Mouse (Mus musculus): ENCODE results near the gene Idua.

Idua gene

GRCm38 (mm10) chr5:108689091-108689490 is 29.0 kb downstream of the Idua start:
- no peak for DNase-seq (ENCODE audit: low spot score)

GRCm38 (mm10) chr5:108691152-108691551 is 31.0 kb downstream of the Idua start:
- DNase-seq (ENCODE audit: low spot score) = no peak

DNA sequence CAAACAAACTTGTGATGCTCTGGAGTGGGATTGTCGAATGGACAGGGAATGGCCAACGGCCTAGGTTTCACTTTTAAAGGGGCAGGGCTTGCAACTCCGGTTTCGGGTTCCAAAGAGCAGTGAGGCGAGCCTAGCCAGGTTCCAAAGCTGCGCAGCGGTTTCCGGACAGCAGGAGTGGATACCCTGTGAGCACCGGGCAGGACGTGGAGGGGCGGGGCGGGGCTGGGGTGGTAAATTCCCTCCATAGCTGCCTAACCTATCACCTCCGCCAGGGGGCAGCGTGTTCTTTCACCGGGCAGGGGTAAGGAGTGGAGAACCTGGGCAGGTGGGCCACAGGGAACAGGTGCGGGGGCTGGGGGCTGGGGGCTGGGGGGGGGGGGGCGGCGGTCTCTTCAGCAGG is 32.1 kb downstream of the Idua start, which contains the start of gene Fgfrl1:
Gene Fgfrl1, plus strand, starts transcription at position 112 of the 400 bp plus-strand sequence.
- no peak for DNase-seq (ENCODE audit: low spot score)

DNA sequence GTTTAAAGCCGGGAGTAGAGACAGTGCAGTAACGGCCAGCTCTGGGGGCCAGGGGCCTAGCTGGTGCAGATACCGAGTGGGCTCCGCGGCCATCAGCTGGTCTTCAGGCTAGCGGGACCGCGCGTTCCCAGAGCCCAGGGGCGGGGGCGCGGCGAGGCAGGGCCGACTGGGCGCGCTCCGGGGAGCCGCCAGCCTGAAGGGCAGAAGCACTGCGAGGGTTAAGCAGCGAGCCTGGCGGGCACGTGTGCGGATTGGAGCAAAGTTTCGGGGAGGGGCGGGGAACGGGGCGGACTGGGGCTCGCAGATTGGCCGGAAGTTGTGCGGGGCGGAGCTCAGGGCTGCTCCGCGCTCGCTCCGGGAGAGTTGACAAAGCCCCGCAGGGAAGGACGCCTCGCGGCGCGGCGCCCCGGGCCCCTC is 33.7 kb downstream of the Idua start:
- no peak for DNase-seq (ENCODE audit: low spot score)

- DNase-seq (ENCODE audit: low spot score) = no peak
Observed at GRCm38 (mm10) chr5:108694352-108695261, 34.5 kb downstream of the Idua start.

DNA sequence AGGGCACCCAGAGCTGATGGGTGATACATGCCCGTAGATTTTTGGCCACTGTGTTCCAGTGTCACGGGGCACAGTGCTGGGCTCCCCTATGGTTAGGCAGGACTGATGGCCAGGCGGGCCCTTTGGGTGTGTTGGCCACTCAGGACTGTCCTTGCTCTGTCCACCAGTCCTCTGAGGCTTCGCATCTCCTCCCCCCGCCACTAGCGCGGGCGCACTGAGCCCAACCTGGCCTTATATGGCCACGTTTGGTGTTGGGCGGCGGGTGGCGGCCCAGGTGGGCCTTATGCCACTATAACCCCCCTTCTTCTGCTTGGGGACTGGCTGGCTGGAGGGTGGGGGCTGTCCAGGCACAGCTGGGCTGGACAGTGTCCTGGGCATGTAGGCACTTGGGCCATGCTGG is 35.7 kb downstream of the Idua start:
- DNase-seq (ENCODE audit: low spot score) = no peak

DNA sequence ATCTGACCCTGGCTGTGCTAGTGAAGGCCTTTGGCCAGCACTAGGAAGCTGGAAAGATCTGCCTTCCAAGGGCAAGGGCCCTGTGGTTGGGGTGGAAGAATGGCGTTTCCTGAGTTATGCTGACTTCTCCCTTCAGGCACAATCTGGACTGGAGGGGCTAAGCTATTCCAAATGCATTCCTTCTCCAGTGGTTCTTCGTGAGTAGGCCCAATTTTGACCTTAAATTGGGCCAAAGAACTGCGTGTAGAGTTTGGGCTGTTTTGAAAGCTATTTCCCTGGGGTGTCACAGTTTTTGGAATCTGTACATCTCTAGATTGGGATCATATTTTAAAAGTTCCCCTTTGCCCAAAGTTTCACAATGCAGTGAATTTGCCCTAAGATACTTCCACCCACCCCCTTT is 36.4 kb downstream of the Idua start:
- DNase-seq (ENCODE audit: low spot score) = no peak

DNA sequence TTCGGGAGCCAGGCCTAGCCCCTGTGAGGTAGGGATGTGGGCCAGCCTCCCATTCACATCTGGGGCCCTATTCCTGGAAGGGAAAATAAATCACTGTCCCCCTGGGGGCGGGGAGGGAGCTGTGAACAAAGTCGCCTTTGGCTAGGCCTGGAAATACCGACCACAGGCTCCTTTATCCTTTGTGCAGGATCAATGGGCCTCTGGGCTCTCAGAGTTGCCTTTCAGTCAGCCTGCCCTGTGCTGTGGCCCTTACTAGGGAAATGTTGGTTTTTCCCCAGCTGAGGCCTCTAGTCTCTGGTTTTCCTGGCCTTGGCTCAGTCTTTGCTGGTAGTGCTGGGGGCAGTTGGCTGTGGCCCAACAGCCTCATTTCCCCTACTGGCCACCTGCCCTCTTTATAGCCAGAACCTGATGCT is 37.2 kb downstream of the Idua start:
- peak; percentile 50 for DNase-seq (ENCODE audit: low spot score)

- no peak for DNase-seq (ENCODE audit: low spot score)
Observed at GRCm38 (mm10) chr5:108700346-108700745, 40.2 kb downstream of the Idua start.

DNA sequence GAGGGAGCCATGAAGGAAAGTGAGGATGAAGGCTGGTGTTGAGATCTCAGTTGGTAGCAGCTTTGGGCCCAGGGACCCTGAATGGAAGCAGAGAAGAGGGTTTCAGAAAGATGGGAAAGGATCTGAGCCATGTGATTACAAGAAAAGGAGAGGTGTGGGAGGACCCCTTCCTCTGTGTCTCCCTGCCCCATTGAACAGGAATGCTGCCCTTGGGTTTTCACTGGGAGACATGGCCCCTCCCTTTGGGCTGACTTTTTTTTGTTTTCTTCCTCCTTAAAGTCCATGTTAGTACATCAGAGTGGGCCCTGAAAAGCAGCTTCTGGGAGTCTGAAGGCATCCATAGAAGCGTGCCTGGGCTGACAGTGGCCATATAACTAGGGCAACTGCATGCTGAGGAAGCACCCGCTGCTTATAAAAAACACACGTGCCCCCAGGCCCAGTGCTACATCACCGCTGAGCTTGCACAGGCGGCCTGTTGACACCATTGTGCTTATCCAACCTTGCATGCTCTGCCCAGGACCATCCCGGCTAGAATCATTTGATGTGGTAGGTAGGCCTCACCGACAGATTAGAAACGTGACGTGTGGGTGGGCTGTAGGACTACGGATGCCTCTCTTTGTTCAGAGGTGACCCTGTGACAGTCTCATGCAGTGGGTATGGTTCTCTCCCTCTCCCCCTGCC is 41.4 kb downstream of the Idua start:
- no peak for DNase-seq (ENCODE audit: low spot score)

- no peak for DNase-seq (ENCODE audit: low spot score)
Observed at GRCm38 (mm10) chr5:108703754-108704626, 43.9 kb downstream of the Idua start.

- no peak for DNase-seq (ENCODE audit: low spot score)
Observed at GRCm38 (mm10) chr5:108707758-108708157, 47.6 kb downstream of the Idua start.

DNA sequence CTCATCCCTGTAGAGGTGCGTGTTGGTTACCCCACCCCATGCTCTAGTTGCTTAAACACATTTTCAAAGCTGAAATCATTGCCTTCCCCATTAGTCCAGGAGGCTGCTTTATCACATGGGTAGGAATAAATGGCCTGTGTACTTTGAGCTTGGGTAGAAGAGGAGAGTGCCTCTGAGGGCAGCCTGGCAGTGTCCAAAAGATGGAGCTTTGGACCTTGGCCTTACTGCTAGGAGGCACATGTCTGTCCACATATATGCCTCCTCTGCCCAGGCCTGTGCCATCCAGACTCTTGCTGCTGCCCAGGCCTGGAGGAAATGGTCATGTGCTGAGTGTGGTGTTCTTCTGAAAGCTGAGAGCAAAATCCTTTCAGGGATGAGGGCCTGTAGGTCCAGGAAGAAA is 48.3 kb downstream of the Idua start:
- no peak for DNase-seq (ENCODE audit: low spot score)

DNA sequence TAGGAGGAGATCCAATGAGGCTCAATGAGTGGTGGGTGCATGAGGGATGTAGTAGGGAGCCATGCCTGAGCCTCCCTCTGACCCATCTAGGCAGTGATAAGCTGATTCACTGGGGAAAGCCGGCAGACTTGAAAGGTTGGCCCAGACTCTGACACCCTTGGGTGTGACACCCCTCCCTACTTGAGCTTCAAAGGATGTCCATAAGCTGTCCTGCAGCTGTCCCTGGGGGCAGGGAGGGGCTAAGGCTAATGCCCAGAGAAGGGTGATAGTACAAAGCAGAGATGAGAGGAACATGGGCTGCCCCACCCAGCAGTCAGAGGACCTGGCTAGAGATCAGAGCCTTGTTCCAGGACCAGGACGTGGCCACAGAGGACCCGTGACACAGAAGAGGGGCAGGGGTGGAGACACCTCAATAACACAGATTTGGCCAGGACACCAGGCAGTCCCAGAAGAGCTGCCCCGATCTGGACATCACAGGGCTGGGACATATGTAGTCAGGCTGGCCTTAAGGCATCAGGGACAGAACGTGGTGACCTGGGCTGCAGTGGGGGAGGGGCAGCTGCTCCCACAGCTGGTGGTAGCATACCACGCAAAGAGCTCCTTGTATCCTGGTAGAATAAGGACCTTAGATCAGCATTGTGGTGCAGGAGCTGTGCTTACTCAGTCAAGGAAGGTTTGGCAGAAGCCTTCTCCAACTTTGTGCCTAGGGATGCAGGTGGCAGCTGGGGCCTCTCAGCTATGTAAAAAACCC is 49.0 kb downstream of the Idua start:
- no peak for DNase-seq (ENCODE audit: low spot score)

DNA sequence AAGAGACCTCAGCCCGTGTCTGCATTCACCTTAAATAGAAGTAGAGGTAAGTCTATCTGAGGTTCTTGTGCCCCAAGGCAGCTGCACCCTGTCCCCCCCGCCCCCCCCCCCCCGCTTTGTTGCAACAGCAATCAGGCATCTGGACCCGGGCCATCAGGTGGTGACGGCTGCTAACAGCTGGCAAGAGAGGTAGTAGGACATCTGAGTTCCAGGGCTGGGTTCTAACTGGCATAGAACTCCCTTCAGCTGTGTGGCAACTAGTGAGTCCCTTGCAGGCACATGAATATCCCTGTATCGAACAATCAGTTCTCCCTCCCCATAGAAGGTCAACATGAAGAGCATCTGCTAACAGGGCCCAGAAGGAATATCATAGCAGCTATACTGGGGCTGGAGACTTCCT is 51.8 kb downstream of the Idua start:
- DNase-seq (ENCODE audit: low spot score) = no peak

DNA sequence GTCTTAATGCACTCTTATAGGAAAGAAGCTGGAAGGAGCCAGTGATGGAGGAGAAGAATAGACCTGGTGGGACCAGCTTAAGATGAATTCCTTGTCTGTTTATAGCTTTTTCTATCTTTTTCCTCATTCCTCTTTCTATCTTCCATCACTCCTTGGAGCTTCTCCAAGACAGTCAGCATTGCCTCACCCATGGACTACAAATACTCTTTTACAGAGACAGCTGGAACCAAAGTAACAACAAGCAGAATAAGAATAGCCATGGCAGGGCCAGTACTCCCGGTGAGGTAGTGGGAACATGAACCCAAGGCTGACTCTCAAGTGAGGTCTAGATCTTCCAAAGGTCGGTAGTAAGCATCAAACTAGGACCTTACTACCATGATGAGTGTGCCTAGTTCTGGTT is 53.0 kb downstream of the Idua start:
- DNase-seq (ENCODE audit: low spot score) = no peak

GRCm38 (mm10) chr5:108713691-108714090 is 53.6 kb downstream of the Idua start:
- DNase-seq (ENCODE audit: low spot score) = no peak

- no peak for DNase-seq (ENCODE audit: low spot score)
Observed at GRCm38 (mm10) chr5:108714149-108714548, 54.0 kb downstream of the Idua start.

- DNase-seq (ENCODE audit: low spot score) = no peak
Observed at GRCm38 (mm10) chr5:108715974-108716373, 55.8 kb downstream of the Idua start.

- DNase-seq (ENCODE audit: low spot score) = no peak
Observed at GRCm38 (mm10) chr5:108718051-108718450, 57.9 kb downstream of the Idua start.

GRCm38 (mm10) chr5:108719761-108720160 is 59.6 kb downstream of the Idua start:
- no peak for DNase-seq (ENCODE audit: low spot score)

- DNase-seq (ENCODE audit: low spot score) = no peak
Observed at GRCm38 (mm10) chr5:108724006-108724405, 63.9 kb downstream of the Idua start.

All from left cerebral cortex, adult 11 months (tissue).